Mouse (Mus musculus) layer of hippocampus, postnatal 10 days (tissue): ENCODE measurements around the gene Trdmt1. TPM values are rescaled to one million over a fixed set of nuclear protein-coding genes. Genes with fewer than 3 reads are reported as not detected.

Source experiments
- DNase-seq, 2 experiments: peaks; one replicate each; pipeline ENCODE4 v3.0.0; 2021; ENCODE audit warnings: low spot score in 2 of 2
- total RNA-seq, 2 experiments: library from RNA; stranded (reverse); gene quantifications; 2 replicates each; pipeline ENCODE4 v1.2.3; 2021

Gene Trdmt1
- total RNA-seq, 2 experiments from 2014 or later = 6.9 to 7.2 TPM

DNA sequence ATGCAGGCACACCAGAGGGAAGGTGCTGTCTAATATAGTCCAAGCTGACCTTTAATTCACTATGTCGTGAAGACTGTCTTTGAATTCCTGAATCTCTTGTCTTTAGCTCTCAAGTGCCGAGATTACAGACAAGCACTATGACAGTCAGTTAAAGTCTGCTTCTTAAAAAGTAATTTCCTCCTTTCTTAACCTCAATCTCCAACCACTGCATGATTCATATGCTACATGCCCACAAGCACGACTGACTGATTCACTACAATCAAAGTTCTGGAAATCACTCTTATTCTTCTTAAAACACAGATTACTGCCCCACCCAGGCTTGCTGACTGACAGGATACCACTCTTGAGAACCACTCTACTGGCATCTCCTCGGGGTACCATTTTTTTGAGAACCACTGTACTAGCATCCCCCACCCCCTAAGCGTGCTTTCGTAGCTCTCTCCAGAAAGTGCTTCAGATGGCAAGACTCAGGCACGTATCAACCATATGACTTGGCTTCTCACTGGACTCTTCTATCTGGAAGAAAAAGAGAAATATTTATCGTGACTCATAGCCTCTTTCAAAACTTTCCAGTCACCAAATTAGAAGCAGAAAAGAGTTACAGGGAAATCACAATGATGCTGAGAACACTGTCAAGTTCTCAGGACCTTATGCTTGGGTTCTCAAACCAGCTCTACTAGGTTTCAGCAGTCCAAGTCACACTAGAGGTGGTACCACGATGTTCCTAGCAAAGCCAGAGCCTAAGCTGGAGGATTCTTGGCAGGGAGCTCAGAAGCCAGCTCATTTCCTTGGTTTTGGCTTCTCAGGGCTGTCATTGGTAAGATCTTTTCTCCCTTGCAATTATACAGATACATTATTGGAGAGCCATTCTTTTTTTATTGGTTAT lies 12.9 kb upstream of the Trdmt1 start:
- DNase-seq = no peak

DNA sequence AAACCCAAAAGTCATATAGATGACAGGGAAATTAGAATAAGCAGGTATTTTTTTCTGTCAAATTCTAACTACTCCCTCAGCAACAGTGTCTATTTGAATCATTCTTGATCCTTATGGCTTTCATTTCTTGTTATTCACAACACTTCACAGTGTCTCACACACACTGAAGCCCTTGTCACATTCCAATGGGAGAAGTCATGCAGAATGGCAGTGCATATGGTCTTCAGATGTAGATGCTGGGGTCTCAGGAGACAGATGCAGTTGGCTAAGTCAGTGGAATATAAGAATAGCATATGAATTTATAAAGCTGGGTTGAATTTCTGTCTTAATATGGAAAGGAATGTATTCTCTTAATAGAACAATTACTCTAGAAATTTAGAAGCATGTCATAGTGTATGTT lies 11.8 kb upstream of the Trdmt1 start:
- no peak for DNase-seq

DNA sequence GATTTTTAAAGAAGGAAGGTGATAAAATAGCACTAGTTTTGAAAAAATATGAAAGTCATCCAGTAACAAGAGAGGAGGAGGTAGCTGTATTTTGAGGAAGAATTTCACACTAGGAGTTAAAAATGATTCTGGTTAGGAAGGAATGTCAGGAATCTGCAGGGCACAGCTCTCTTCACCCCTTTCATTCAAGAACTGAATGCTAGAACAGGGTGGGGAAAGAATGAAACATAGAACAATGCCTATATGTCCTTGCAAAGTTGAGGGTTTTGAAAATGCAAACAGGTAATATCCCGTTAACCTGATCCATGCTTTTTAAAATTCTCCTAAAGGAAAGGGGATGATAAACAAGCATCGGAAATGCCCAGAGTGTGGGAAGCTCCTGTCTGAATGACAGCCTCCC lies 9.5 kb upstream of the Trdmt1 start:
- no peak for DNase-seq

DNA sequence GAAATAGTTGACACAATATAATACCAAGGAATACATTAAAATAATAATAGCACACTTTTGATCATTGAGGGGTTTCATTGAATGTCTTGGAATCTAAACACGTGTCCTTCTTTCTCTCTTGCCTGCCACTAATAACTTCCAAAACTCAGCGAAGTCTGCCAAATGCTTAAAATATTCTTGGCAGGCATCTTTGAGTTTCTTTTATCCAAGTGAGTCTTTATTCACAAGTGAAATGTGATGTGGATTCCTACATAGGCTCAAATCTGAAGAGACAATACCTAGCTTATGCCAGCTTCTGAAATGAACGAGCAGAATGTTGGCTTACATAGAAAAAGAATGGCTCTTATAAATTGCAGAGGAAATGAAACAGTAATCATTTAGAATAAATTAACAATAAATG lies 4.3 kb upstream of the Trdmt1 start:
- DNase-seq = no peak

DNA sequence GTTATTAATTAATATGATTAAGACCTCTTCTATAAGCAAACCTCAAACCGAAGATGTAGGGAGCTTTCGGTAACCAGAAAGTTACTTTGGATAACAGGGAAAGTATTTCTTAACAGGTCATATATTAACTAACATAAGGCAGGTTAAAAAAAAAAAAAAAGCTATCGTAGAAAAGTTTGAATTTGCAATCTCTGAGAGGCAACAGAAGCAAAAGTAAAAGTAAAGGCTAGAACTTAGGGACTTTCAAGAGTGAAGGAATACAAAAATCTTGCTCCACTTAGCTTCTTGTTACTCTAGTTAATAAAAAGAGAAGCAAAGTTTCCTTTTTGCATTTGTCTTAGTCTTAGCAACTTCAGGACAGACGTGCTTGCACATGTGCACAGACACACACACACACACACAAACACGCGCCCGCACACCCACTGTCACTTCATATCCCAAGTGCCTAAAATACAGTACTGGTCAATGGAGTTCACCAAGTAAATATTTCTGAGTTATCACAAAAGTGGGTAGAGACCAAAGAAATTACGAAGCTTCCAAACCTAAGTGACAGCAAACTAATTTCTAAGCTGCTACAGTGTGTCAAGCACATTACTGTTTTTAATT lies 846 bp downstream of the Trdmt1 start:
- no peak for DNase-seq

DNA sequence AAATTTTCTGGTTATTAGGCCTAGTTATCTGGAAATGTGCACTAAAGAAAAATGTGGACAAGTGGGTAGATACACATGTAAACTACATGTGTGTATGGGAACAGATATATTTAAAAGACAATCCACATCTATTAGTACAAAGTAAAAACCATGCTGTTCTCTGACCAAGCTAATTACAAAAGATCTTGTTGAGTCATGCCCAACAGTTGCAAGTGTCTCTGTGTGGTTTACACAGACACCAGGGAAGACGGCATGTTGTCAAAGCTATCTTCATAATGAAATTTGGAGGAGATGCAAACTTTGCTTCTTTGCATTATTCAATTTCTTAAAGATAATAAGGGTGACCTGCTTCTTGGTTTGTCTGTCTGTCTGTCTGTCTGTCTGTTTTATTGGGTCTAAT lies 4.6 kb downstream of the Trdmt1 start:
- DNase-seq = no peak

DNA sequence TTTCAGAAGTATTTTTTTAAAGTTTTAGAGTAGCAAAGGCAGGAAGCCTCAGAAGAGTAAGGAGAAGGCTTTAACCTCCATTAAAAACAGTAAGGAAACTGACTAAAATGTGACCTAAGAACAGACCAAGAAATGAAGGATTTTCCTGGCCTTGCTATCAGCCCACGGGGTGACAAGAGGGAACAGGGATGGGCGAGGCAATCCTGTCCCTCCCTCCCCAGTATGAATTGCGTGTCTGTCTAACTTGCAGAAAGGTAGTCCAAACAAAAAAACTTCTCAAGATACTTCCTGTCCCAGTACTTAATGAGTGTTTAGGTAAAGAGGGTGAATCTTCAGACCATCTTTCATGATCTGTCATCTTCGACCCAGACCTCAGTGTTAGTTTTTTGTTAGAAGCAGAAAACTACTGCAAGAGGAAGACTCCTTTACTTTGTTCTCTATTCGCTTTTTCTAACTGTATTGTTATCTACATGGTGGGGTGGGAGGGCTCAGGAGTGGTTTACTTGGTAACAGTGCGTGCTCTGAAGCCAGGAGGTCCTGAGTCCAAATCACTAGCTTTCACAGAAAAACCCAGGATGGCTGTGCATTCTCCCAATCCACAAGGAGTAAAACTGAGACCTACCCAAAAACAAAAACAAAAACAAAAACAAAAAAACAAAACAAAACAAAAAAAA lies 5.6 kb downstream of the Trdmt1 start:
- DNase-seq = no peak

DNA sequence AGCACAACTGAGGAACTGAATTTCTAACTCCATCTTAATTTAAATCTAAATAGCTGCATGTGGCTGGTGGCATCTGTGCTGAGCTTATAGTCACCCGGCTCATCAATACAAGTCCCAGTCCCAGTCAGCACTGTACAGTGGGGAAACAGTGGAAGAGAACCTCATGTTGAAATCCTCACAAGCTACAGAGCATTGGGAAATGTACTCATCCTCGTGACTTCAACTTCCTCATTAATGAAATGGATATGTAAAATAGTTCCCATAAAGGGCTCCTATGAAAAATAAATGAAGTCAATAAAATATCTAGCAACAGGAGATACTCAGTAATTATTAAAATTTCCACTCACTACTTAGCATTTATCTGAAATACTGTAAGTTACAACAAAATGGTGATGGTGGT lies 6.2 kb downstream of the Trdmt1 start:
- DNase-seq = no peak

DNA sequence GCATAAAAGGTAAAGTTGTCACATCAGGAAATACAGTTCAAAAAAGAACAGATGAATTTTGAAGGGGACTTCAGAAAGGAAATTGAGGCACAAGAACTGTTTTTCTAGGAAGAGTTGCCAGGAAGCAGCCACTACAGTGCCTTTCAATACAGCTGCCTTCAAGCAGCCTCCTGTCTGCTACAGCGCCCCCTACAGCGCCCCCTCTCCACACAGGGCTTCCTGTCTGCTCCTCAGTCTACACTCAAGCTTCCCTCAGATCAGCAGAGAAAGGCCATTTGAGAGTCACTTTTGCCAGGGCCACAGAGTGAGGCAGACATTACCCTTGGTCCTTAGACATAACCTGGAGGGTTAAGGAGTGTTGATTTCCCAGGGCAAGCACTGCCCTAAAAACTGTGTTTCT lies 6.7 kb downstream of the Trdmt1 start:
- no peak for DNase-seq

DNA sequence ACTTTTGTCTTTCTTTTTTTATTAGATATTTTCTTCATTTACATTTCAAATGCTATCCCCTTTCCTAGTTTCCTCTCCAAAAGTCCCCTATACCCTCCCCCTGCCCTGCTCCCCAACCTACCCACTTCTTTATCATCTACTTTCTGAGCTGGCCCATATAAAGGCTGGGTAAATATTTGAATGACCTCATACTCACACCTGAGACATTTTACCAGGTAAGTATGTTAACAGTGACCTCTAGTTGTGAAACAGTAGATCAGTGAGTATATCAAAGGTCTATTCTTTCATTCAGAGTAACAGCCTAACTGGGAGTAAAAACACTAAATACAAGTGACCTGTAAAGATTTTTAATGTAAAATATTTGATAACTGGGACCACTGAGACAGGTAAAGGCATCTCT lies 7.7 kb downstream of the Trdmt1 start:
- no peak for DNase-seq

DNA sequence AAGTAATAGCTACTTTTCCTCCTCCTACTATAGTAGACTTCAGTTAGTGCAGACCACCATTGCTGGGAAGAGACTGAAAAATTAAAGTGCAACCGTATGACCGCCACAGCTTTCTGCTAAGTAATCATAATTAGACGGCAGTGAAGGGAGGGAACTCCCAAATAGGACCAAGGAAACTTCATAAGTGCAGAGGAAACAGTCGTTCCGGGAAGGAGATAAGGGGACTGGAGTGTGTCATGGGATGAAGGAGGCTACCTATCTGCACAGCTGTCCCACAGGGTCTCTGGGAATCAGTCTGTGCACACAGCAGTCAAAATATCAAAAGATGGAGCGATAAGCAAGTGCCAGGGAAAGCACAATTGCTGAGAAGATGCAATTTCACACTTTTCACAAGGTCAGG lies 13.8 kb downstream of the Trdmt1 start:
- DNase-seq = no peak

DNA sequence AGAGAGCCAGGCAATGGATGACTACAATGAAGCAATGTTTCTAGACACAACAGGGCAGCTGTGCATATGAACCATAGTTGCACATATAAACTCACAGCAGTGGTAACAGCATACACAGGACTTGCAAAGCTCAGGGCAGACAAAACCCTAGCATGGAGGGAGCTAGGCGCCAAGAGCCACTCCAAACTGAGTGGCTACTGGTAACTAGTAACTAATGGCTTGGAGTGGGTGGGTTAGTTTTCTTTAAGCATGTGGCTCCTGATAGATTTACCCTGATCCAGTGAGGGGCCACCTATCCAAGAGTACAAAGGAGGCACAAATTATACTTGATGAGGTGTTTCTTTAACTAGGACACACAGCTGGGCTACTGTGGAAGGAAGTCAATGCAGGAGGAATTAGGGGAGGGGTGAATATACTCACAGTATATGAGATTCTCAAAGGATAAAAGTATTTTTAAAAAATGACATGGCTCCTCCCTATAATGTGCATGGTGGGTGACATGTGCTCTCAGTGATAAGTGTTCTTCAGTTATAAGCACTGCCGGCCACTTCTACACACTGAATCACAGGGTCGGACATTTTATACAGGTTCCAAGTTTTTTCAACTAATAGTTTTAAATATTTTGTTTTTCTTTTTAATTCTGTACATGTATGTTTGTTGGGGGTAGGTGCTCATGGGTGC lies 15.1 kb downstream of the Trdmt1 start:
- no peak for DNase-seq

DNA sequence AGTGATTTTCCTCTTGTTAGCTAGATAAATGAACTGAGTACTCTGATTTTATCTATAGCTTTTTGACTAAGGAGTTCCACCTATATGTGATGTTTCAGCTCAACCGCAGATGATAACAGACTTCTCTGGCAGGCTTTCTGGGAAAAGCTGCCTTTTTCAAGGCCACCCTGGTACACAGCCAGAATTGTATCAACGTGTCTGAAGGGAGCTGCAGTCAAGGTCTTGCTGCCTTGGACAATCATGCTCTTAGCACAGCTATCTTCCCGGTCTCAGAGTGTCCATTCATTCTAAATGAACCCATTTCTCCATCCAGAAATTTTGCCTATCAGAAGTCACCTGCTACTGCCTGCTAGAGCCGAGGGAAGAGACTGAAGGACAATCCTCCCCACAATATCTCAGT lies 16.9 kb downstream of the Trdmt1 start:
- DNase-seq = no peak

DNA sequence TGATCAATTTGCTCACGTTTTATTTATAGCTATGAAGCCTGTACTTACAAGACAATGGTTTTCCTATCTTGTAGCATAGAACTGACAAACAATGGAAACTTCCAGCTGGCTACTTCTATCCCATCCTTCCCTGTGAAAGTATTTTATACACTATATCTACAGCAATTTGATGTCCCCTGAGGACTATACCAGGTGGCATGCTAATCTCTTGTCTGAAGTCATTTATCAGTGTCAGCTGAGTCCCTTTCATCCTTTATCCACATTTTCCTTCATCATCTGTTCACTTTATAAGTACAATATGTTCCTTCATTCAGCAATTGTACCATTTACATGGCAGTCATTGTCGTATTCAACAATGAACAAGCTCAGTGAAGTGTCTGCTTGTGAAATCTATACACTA lies 17.3 kb downstream of the Trdmt1 start:
- no peak for DNase-seq

DNA sequence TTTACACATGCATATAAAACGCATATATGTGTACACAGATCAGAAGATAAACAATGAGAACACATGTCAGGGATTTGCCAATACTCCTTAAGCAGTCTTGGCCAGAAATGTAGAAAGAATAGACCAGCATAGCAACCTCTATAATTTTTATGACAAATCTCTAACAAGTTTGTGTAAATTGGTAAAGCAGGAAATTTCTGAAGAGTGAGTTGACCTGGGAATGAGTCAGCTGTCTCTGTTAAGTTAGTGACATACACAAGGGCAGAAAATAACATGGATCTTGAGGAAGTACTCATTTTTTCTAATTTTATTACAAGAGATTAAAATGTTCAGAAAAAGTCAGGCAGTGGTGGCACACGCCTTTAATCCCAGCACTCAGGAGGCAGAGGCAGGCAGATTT lies 18.3 kb downstream of the Trdmt1 start:
- no peak for DNase-seq

DNA sequence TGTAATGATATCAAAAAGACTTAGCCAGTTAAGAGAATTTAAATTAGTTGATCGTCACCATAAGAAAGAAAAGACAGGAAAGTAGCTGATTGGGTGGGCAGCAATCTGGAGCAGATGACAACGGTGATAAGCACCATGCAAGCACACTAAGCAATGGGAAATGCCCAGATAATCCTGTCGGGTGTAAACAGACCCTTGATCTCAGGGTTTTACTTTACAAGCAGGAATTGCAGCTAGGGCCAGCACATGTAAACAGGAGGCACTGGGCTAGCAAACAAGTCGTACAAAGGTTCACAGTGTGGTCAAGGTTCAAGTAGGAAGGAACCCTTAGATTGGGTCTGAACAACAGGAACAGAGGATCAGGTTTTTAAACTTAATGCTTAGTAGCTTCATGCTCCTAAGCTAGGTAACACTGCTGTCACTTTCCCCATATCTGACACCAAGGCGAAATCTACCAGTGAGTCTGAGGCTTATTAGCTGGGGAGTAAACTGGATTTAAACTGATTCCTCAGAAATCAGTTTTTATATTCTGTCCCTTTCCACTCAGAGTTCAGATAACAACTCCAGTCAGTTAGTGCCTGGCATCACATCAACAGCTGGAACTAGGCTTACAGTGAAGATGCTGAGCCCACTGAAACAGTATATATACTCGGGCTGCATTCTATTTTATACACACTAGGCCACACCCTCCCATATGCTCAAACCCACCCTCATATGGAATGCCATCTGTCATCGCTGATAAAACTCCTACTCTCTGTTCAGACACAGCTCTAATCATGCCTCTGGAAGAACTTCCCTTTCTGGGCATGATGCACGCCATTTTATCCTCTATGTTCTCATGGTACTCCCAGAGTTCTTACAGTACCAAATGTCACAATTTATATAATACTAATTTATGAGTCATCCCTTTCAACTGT lies 20.7 kb downstream of the Trdmt1 start:
- no peak for DNase-seq

DNA sequence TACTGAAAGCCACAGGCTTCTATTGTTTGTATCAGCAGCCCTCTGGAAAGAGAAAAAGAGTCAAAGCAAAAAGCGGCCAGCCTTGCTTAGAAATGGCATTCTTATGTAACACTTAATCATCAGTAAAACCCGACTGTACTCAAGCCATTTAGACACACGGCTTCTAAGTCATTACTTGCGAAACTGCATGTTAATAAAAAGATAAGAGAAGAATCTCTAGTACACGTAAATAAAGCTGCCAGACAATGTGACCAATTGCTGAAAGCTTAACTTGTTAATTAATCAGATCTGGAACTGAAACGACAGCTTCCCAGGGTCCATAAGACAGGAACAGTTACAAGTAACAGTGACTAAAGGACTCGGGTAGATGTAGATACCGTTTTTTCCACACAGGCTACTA lies 22.4 kb downstream of the Trdmt1 start:
- no peak for DNase-seq

DNA sequence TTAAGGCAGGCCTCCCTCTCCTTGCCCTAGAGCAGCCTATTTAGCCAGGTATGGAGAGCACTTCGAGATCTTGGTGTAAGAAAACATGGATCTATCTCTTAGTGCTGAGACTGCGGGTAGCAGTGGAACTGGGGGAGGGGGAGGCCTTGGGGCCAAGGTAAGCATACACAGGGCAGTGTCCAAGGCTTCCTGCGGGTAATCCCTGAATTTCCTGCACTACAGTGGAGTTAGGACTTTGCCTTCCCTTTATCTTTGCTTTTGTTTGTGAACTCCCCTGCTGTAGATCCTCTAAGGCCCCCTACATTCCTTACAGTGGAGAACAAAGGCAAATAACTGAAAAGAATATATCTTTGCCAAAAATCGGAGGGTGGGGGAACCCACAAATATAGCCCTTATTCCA lies 29.5 kb downstream of the Trdmt1 start:
- DNase-seq = no peak

DNA sequence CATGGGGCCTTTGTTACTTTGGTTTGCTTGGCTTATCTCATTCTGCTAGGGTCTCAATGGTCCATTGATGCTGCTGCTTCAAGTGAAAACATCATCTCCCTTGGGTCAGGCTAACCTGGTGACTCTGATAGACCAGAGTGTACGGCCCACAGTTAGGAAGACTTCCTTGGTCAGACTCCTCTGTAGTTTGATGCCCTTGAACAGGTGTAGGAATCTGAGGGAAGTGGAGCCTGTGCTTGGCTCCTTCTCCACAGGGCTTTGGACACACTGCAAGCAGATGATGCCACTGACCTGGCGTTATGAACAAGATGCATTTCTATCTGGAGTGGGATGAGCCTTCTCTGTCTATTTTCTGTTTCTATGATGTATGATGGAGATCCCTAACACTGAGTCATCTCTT lies 41.8 kb downstream of the Trdmt1 start:
- no peak for DNase-seq

DNA sequence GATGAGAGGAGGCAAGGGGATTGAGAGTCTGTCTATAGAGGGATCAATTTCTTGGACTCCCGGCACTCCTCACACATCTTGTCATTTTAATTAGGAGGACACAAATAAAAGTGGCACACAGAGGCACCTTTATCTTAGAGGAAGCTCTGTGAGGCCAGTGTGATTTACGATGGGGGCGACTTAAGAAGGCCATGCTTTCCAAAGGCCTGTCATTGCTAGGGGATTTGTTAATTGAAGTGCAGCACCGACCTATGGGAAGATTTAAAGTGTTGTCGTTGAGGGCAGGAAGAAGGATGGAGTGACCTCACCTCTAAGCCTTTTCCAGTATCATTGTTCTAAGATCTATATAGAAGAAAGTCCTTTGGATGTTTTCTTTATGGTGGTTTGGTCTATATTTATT lies 42.9 kb downstream of the Trdmt1 start:
- DNase-seq = no peak
